Mouse (Mus musculus) bone marrow, adult 2 months (tissue): ENCODE results near the gene Itpkc.

Experiments
- CTCF ChIP-seq: fragments of 200-500 bp; IDR thresholded peaks from 2 replicates; pipeline ENCODE4 v1.5.1; 2011; ENCODE audit warnings: low read length, control low read depth; ENCODE audit not compliant: control insufficient read depth, insufficient read depth
- POLR2A ChIP-seq: fragments of 200-500 bp; IDR thresholded peaks from 2 replicates; pipeline ENCODE4 v1.6.1; 2011; ENCODE audit warnings: low read depth, mild to moderate bottlenecking, control low read depth, low read length, borderline replicate concordance; ENCODE audit not compliant: control insufficient read depth

- TF ChIP-seq CTCF (no peak), POLR2A (no peak)
Observed at GRCm38 (mm10) chr7:27180837-27181695, 47.4 kb downstream of the Itpkc start, which contains the start of the genes Gm21983 and Mia.
